Mouse (Mus musculus) ES-CJ7 (cell line): Measurements from ENCODE around the gene Dnajb12.

Source experiments
- DNase-seq: peaks from one replicate; pipeline ENCODE4 v3.0.0; 2011; ENCODE audit warnings: low read depth, low spot score

Gene Dnajb12

GRCm38 (mm10) chr10:59879255-59880028 is at the start of gene Dnajb12:
Dnajb12 (plus strand) TSS chr10:59879556.
- DNase-seq, result peak; percentile 96

GRCm38 (mm10) chr10:59829886-59830285 is 49.5 kb upstream of the Dnajb12 start:
- DNase-seq, result no peak

- DNase-seq, result no peak
Observed at GRCm38 (mm10) chr10:59831950-59832349, 47.4 kb upstream of the Dnajb12 start.

- DNase-seq, result no peak
Observed at GRCm38 (mm10) chr10:59835301-59836155, 43.8 kb upstream of the Dnajb12 start.

- no peak for DNase-seq
Observed at GRCm38 (mm10) chr10:59837490-59837889, 41.9 kb upstream of the Dnajb12 start.

- no peak for DNase-seq
Observed at GRCm38 (mm10) chr10:59841434-59841833, 37.9 kb upstream of the Dnajb12 start.

- DNase-seq, result no peak
Observed at GRCm38 (mm10) chr10:59843125-59843524, 36.2 kb upstream of the Dnajb12 start.

GRCm38 (mm10) chr10:59844686-59845085 is 34.7 kb upstream of the Dnajb12 start:
- DNase-seq, result no peak

- DNase-seq, result peak; percentile 39
Observed at GRCm38 (mm10) chr10:59846416-59846815, 32.9 kb upstream of the Dnajb12 start.

GRCm38 (mm10) chr10:59848079-59848877 is 31.1 kb upstream of the Dnajb12 start:
- DNase-seq, result no peak

GRCm38 (mm10) chr10:59848953-59849352 is 30.4 kb upstream of the Dnajb12 start:
- no peak for DNase-seq

GRCm38 (mm10) chr10:59849371-59849770 is 30.0 kb upstream of the Dnajb12 start:
- DNase-seq, result no peak

GRCm38 (mm10) chr10:59857157-59857556 is 22.2 kb upstream of the Dnajb12 start:
- no peak for DNase-seq

GRCm38 (mm10) chr10:59860684-59861083 is 18.7 kb upstream of the Dnajb12 start:
- no peak for DNase-seq

GRCm38 (mm10) chr10:59861201-59861600 is 18.2 kb upstream of the Dnajb12 start:
- DNase-seq, result no peak

- no peak for DNase-seq
Observed at GRCm38 (mm10) chr10:59862816-59863440, 16.4 kb upstream of the Dnajb12 start.

- no peak for DNase-seq
Observed at GRCm38 (mm10) chr10:59863620-59864019, 15.7 kb upstream of the Dnajb12 start.

- no peak for DNase-seq
Observed at GRCm38 (mm10) chr10:59864232-59864875, 15.0 kb upstream of the Dnajb12 start.

- DNase-seq, result peak; percentile 89
Observed at GRCm38 (mm10) chr10:59864884-59865726, 14.3 kb upstream of the Dnajb12 start.

GRCm38 (mm10) chr10:59868266-59868665 is 11.1 kb upstream of the Dnajb12 start:
- DNase-seq, result peak; percentile 77
